Mouse (Mus musculus) mammary gland, adult 2 months (tissue): ENCODE measurements around the gene Susd2. TPM values are rescaled to one million over a fixed set of nuclear protein-coding genes. Genes with fewer than 3 reads are reported as not detected.

Source experiments
- polyA plus RNA-seq: library from polyadenylated mRNA; depleted of rRNA; stranded (reverse); fragments of >200 nt; gene quantifications from 2 replicates; pipeline ENCODE4 v1.2.3, GENCODE M21; 2012; ENCODE audit warnings: low replicate concordance; rRNA removed

Gene Susd2
- polyA plus RNA-seq, result 20.4 and 23.4 TPM in 2 replicates

DNA sequence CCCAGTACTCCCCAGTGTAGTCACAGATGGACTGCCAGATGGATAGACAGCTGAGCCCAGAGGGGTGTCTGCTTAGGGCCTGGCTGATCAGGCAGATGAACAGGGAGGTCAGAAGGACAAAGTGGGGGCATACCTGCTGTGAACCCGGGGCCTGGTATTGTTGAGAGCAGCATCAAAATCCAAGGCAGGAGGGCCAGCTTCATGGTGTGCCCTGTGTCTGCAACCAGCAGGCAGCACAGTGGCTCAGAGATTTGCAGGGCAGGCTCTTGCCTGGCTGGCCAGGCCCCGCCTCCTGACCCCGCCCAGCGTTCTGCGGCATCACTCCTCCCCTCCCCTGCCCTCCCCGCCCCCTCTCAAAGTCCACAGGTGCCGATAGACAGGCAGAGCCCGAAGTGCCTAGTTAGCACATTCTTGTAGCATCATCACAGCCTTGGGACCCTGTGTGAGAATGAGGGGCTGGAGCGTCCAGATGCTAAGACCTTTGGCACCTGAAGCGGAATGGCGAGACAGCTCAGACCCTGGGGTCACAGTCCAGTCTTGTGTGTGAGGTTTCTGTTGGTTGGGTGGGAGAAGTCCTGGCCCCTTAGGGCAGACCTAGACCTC lies at the start of gene Susd2:
Gene Susd2, minus strand, starts transcription at position 268 of the 603 bp plus-strand sequence.

GRCm38 (mm10) chr10:75589129-75589528 lies 54.7 kb downstream of the Susd2 start, which contains the start of gene Ggt5:
Gene Ggt5, plus strand, starts transcription at chr10:75589340.

Other genes starting within 250 kb of the Susd2 start
- 1.4 and 1.7 TPM in 2 replicates for gene Upb1, start 242.9 kb downstream of the Susd2 start, polyA plus RNA-seq
- gene Snrpd3, start 126.5 kb downstream of the Susd2 start, polyA plus RNA-seq, result 6.3 and 11.6 TPM in 2 replicates
- gene Gucd1, start 126.0 kb downstream of the Susd2 start, polyA plus RNA-seq, result 114 and 129 TPM in 2 replicates
- 5.1 and 7.0 TPM in 2 replicates for gene Lrrc75b, start 83.7 kb downstream of the Susd2 start, polyA plus RNA-seq
- gene Ggt1, start 82.4 kb downstream of the Susd2 start, polyA plus RNA-seq, result 21.5 and 25.4 TPM in 2 replicates
- 110 and 156 TPM in 2 replicates for gene Ggt5, start 54.7 kb downstream of the Susd2 start, polyA plus RNA-seq
- 44.9 and 71.1 TPM in 2 replicates for gene Cabin1, start 120.3 kb upstream of the Susd2 start, polyA plus RNA-seq
- gene Ddt, start 129.4 kb upstream of the Susd2 start, polyA plus RNA-seq, result 124 and 130 TPM in 2 replicates
- gene Gm20441, start 136.9 kb upstream of the Susd2 start, polyA plus RNA-seq, result 0.80 TPM in 1 of 2 replicates, not detected in the other
- 29.5 and 31.8 TPM in 2 replicates for gene Gstt3, start 137.4 kb upstream of the Susd2 start, polyA plus RNA-seq
- gene Gstt1, start 154.6 kb upstream of the Susd2 start, polyA plus RNA-seq, result 102 and 142 TPM in 2 replicates
- 0.13 TPM in 1 of 2 replicates, not detected in the other for gene Gstt4, start 178.5 kb upstream of the Susd2 start, polyA plus RNA-seq
- gene Gstt2, start 193.4 kb upstream of the Susd2 start, polyA plus RNA-seq, result 154 and 183 TPM in 2 replicates
- gene Mif, start 216.2 kb upstream of the Susd2 start, polyA plus RNA-seq, result 840 and 1,446 TPM in 2 replicates
- gene Derl3, start 249.4 kb upstream of the Susd2 start, polyA plus RNA-seq, result 3.8 and 13.0 TPM in 2 replicates